Mouse (Mus musculus) cerebellum, adult 2 months (tissue): Measurements from ENCODE around the gene Pxdn.

ENCODE experiments used
- CTCF ChIP-seq: fragments of 200-500 bp; IDR thresholded peaks from 2 replicates; pipeline ENCODE4 v1.5.1; 2011; ENCODE audit warnings: low read depth, mild to moderate bottlenecking, control low read depth, low read length, moderate library complexity, borderline replicate concordance; ENCODE audit not compliant: insufficient read depth
- POLR2A ChIP-seq: fragments of 200-500 bp; IDR thresholded peaks from 2 replicates; pipeline ENCODE4 v1.6.1; 2011; ENCODE audit warnings: low read length, control low read depth, borderline replicate concordance; ENCODE audit not compliant: insufficient read depth

- TF ChIP-seq POLR2A (no peak), CTCF (no peak)
Measured at GRCm38 (mm10) chr12:29983190-29983589, 45.8 kb downstream of the Pxdn start.
